Mouse (Mus musculus) heart, adult 11 months (tissue): ENCODE data around the gene Ccdc177.

Source experiments
- DNase-seq: peaks from one replicate; pipeline ENCODE4 v3.0.0; 2022

Ccdc177 gene

GRCm38 (mm10) chr12:80783889-80784288 is 23.4 kb upstream of the Ccdc177 start:
- no peak for DNase-seq

DNA sequence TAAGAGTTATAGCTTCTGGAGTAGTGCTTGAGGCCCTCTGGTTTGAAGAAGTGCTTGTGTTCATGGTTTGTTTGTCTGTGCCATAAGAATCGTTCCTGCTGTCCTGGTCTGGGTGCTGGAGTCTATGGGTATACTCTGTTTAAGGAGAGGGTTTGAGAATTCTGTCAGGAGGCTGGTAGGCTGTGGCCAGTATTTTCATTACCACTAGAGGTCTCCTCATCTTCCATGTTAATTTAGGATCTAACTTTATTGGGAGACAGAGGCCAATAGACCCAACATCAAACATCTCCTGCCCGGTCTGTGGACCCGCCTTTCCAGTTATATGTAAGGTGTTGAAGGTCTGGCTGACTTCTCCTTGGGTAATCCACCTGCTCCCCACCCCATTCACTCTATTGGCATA is 22.4 kb upstream of the Ccdc177 start:
- no peak for DNase-seq

DNA sequence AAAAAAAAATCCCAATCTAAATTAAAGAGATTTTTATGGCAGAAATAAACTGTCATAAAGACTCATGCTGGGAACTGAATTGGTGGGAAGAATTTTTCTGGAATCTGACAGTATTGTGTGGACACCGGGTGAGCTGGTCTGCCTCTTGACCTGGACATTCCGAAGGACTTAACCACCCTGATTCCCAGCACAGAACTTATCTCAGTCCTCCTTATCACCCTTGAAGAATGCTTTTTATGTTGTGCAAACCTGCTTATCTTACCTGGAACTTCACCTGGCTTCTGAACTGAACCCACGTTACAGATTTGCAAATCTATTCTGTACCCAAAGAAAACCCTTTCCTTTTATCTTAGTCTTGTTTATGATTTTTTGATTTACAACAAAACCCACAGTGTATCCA is 21.7 kb upstream of the Ccdc177 start:
- no peak for DNase-seq

GRCm38 (mm10) chr12:80779760-80780159 is 19.3 kb upstream of the Ccdc177 start:
- no peak for DNase-seq

- peak; percentile 87 for DNase-seq
These were observed 17.9 kb upstream of the Ccdc177 start for GRCm38 (mm10) chr12:80778188-80778936.

DNA sequence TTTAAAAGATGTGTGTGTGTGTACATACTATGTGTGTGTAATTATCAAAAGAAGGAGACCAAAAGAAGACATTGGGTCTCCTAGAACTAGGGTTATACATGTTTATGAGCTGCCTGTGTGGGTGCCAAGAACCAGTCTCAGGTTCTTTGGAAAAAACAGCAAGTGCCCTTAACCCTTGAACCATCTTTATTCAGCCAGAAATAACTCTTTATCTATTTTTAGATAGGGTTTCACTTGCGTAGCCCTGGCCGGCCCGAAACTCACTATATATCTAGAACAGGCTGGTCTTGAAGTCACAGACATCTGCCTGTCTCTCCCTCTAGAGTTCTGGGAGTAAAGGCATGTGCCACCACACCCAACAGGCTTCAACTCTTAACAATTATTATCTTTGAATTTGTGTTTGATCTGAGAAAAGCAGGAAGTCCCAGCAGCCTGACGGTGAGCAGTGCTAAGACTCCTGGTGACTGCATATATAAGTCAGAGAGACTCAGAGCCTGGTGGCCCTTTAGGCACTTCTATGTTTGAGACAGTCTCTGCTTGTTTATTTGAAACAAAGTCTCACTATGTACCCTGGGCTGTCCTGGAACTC is 15.7 kb upstream of the Ccdc177 start:
- no peak for DNase-seq

- DNase-seq: no peak
These were observed 14.3 kb upstream of the Ccdc177 start for GRCm38 (mm10) chr12:80774786-80775185.

DNA sequence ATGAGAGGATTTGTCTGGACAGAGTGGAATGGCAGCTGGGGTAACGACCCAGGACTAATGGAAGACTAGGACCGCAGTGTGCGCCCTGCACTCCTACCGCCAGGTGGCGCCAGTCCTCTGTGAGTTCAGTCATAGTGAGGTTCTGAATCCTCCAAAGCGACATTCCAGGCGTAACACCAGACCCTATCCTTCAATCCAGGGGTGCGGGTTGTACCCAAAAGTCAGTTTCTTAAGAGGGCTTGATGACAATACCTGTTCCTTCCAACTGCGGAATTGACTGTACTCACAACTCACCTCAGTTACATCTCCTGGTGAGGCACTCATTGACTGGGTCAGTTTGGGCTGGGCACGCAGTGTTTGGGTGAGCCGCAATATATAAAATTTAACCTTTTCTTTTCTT is 9.2 kb upstream of the Ccdc177 start:
- peak; percentile 94 for DNase-seq

GRCm38 (mm10) chr12:80764116-80764515 is 3.6 kb upstream of the Ccdc177 start:
- DNase-seq: no peak

DNA sequence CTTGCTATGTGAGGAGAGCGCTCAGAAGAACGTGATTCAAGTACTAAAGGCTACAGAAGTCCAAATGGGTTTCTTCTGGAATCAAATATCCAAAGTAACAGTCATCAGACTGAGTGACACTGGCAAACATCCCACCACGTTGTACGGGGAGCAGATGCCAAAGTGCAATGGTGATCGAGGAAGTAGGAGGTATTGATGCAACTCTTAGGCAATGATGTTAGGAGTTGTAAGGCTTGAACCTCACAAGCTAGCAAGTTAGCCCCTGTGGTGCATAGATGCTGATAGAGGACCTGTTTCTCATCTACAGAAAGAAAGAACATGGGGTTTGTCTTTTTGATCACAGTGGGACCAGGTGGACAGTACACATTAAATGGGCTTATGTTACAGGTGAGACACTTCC is 2.5 kb upstream of the Ccdc177 start:
- no peak for DNase-seq

DNA sequence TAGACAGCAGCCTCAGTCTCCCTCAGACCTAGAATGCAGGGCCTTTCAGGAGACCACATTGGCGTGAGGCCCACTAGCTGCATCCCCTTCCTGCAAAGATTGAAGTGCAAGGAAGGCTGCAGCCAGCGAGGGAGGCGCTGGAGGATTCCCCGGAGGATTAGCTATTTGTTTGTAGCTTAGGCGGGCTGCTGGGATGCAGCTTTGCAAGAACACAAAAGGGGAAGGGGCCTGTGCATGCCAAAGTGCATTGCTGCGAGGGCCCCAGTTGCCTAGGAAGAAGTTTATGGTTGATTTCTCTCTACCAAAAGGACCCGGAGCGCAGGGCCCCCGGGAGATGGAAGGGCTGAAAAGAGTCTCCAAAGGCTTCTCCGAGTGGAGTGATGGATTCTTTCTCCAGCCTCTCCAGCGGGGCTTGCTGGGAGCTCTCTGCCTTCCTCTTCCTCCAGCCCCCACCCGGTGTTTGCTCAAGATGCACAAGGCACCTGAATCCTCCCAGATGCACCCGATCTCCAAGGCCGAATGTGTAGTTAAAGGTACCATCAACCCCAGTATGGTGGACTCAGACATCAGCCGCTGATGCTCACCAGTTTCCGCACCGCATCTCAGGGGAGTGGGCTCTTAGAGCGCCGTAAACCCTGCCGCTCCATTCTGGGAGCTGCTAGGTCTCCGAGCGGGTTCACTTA is 633 bp downstream of the Ccdc177 start:
- no peak for DNase-seq

- DNase-seq: no peak
These were observed 1.1 kb downstream of the Ccdc177 start for GRCm38 (mm10) chr12:80759387-80759712.

DNA sequence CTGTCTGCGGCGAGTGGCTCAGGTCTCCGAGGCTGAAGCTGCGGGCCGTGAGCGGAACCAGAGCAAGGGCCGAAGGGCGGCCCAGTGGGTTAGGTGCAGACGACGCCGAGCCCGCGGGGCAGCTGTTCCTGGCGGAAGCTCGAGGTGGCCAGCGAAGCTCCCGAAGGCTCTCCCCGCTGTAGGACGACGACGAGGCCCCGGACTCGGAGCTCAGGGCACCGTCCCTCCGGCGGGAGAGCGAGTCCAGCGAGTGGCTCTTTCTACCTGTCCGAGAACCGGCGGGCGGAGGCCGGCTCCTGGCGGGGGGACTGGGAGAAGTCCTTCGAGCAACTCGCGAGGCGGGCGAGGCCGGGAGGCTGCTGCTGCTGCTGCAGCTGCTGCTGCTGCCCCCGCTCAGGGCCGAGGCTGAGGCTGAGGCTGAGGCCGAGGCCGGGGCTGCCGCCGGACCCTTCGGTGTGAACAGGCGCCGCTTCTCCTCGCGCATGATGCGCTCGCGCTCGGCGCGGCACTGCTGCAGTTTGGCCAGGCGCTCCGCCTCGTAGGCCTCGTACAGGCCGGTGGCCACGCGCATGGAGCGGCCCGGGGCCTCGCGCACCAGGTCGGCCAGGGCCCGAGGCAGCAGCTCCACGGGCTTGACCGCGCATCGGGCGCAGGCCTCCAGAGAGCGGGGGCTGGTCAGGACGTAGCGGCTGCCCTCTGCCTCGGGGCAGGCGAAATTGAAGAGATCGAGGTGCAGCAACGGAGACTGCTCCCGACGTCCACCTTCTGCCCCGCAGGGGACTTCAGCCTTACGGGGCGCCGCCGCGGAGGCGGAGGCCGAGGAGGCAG is 1.7 kb downstream of the Ccdc177 start:
- peak; percentile 90 for DNase-seq

DNA sequence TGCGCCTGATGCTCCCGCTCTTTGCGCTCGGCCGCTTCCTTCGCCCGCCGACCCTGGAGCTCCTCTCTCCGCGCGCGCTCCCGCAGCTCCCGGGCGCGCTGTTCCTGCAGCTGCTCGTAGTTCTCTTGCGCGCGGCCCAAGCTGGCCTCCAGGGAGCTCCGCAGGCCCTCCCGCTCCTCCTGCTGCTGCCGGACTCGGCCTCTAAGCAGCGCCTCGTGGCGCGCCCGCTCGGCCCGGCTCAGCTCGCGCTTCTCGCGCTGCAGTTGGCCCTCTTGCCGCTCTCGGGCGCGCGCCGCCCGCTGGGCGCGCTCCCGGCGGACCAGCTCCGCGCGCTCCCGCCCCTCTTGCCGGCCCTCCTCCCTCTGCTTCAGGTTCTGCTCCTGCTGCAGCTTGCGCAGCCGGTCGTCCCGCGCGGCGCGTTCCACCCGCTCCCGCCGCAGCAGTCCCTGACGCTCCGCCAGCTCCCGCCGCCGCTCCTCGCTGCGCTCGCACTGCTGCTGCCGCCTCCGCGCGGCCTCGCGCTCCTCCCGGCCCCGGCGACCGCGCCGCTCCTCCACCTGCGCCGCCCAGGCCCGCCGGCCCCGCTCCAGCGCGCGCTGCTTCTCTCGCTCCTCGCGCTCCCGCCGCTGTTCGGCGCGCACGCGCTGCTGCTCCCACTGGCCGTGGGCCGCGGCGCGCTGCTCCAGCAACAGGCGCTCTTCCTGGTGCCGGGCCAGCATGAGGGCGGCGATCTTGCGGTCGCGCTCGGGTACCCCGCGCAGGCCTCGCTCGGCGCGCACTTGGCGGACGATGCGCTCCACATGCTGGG is 2.5 kb downstream of the Ccdc177 start:
- DNase-seq: peak; percentile 98

GRCm38 (mm10) chr12:80751556-80751955 is 8.9 kb downstream of the Ccdc177 start:
- no peak for DNase-seq

- peak; percentile 89 for DNase-seq
These were observed 14.3 kb downstream of the Ccdc177 start for GRCm38 (mm10) chr12:80746031-80746813.

DNA sequence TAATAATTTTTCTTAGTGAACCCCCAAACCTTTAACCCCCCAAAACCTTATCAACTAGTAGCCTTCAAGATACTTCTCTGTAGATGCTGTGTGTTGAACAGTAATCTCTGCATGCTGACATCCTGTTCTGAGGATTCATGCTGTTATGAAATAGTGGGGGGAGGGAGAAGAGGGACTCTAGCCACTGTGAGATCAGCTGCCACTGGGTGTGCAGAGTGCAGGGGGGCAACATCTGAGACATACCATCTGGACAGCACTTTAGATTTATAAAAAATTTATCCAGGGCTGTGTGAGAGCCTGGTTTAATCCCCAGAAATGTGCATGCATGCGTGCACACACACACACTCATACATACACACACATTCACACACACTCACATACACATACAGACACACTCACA is 15.9 kb downstream of the Ccdc177 start:
- DNase-seq: no peak

GRCm38 (mm10) chr12:80739482-80739881 is 21.0 kb downstream of the Ccdc177 start:
- no peak for DNase-seq

GRCm38 (mm10) chr12:80737283-80737600 is 23.2 kb downstream of the Ccdc177 start:
- DNase-seq: no peak

DNA sequence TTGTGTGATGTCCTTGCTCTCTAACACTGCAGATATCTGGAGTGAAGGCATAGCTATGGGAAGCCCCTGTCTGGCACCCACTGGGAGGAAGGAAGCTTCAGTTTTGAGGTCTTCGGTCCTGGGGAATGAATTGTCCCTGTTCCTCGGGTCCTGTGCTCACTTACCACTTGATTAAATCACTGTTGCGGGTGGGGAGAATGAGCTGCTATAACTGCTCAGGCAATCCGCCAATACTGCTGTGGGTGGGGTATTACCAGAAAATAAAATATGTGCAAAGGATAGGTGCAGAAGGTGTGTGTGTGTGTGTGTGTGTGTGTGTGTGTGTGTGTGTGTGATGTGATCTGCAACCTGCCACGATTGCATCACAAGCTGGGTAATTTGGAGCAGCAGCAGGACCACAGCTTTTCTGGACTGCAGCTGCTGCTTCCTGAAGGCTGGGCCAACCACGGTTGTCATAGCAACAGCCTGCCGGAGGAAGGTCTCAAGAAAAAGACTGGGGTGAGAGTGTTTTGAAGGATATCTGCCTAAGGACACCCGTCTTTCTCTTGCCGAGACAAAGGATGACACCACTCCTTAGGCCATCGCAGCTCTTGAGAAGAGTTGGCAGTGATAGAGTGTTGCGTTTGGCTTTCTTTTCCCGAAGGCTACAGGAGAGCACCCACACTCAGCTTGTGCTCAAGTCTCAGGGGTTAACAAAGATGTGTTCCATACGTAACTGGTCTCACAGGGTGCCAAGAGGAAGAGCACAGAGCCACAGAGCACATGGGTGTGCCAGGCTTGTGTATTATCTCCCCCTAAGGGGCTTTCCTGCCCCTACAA is 23.8 kb downstream of the Ccdc177 start:
- DNase-seq: peak; percentile 95
